Comparison of ENCODE assay signal across 23 mouse cellular contexts in genomic region chr16:20786556-20786955, GRCm38 (mm10). TPM values are rescaled to one million over a fixed set of nuclear protein-coding genes. Genes with fewer than 3 reads are reported as not detected.
DNase-seq lines count a peak whose midpoint lies in the region; ATAC-seq and TF ChIP-seq lines count a peak whose summit lies in the region.
"Had no signal": no experiment of that assay in that cellular context is flagged by ENCODE, and none has a peak within 500 bp of the region (broad histone marks: within the 10 kb centered on the region; RNA-seq: fewer than 3 reads in every experiment).

No protein-coding gene starts in this region.

- H3K36me3 ChIP-seq in limb, embryonic 14.5 days (ENCODE audit: control insufficient read depth, insufficient read depth, low read length): no peaks in the 10 kb centered on the region
- no peaks in the 10 kb centered on the region for H3K36me3 ChIP-seq in limb, embryonic 10.5 days
- H3K36me3 ChIP-seq: heart, embryonic 13.5 days; kidney, embryonic 15.5 days; limb, embryonic 12.5 days; midbrain, embryonic 12.5 days; neural tube, embryonic 12.5 days had no signal

- H3K4me1 ChIP-seq in limb, embryonic 14.5 days (ENCODE audit: control insufficient read depth, insufficient read depth, low read length): no peaks in the 10 kb centered on the region
- no peaks in the 10 kb centered on the region for H3K4me1 ChIP-seq in limb, embryonic 10.5 days
- H3K4me1 ChIP-seq: heart, embryonic 13.5 days; kidney, embryonic 15.5 days; limb, embryonic 12.5 days; midbrain, embryonic 12.5 days; neural tube, embryonic 12.5 days had no signal

- no peak for ATAC-seq in limb, embryonic 14.5 days (ENCODE audit: low FRiP score, low read depth)
- ATAC-seq: CD4-positive, CD25-positive, alpha-beta regulatory T cell, adult 4 months had no signal

- no peak overlapping the region for H3K4me2 ChIP-seq in limb, embryonic 14.5 days (replicated peaks; ENCODE audit: low read depth, low read length, severe bottlenecking)
- H3K4me2 ChIP-seq: heart, embryonic 13.5 days; hindbrain, embryonic 14.5 days; kidney, embryonic 15.5 days; limb, embryonic 12.5 days; midbrain, embryonic 12.5 days; neural tube, embryonic 12.5 days had no signal

- no peak overlapping the region for H3K9ac ChIP-seq in limb, embryonic 14.5 days (ENCODE audit: low read depth, low read length, severe bottlenecking)
- H3K9ac ChIP-seq: heart, embryonic 13.5 days; hindbrain, embryonic 14.5 days; kidney, embryonic 15.5 days; limb, embryonic 12.5 days; liver, embryonic 14.5 days; midbrain, embryonic 12.5 days; neural tube, embryonic 12.5 days had no signal

- 79% methylated on average over 6 of the region's 6 CpGs for WGBS in limb, embryonic 14.5 days
- 93% methylated on average over 6 of the region's 6 CpGs for WGBS in limb, embryonic 10.5 days

- H3K27ac ChIP-seq in limb, embryonic 14.5 days (replicated peaks; ENCODE audit: low read depth, low read length): no peak overlapping the region
- H3K27ac ChIP-seq in limb, embryonic 10.5 days: no peak overlapping the region
- H3K27ac ChIP-seq: gastrocnemius, adult 2 months; heart, embryonic 13.5 days; hindbrain, embryonic 14.5 days; kidney, embryonic 15.5 days; limb, embryonic 12.5 days; liver, embryonic 14.5 days; midbrain, embryonic 12.5 days; neural tube, embryonic 12.5 days had no signal

- H3K4me3 ChIP-seq in limb, embryonic 14.5 days (replicated peaks; ENCODE audit: low read length): no peak overlapping the region
- H3K4me3 ChIP-seq in limb, embryonic 10.5 days: no peak overlapping the region
- H3K4me3 ChIP-seq: gastrocnemius, adult 2 months; heart, embryonic 13.5 days; kidney, embryonic 15.5 days; limb, embryonic 12.5 days; midbrain, embryonic 12.5 days; neural tube, embryonic 12.5 days had no signal

- no peaks in the 10 kb centered on the region for H3K27me3 ChIP-seq in limb, embryonic 14.5 days (ENCODE audit: control insufficient read depth, insufficient read depth, low read length)
- H3K27me3 ChIP-seq in limb, embryonic 10.5 days (ENCODE audit: low read depth, poor library complexity, severe bottlenecking): no peaks in the 10 kb centered on the region
- H3K27me3 ChIP-seq: heart, embryonic 13.5 days; kidney, embryonic 15.5 days; limb, embryonic 12.5 days; midbrain, embryonic 12.5 days; neural tube, embryonic 12.5 days had no signal

- H3K9me3 ChIP-seq in limb, embryonic 14.5 days (ENCODE audit: control insufficient read depth, low read length): no peaks in the 10 kb centered on the region
- no peaks in the 10 kb centered on the region for H3K9me3 ChIP-seq in limb, embryonic 10.5 days (replicated peaks)
- H3K9me3 ChIP-seq: heart, embryonic 13.5 days; kidney, embryonic 15.5 days; limb, embryonic 12.5 days; midbrain, embryonic 12.5 days; neural tube, embryonic 12.5 days had no signal

- TF ChIP-seq POLR2A in limb, embryonic 14.5 days (IDR thresholded peaks at IDR 0.05; ENCODE audit: borderline replicate concordance, extremely low read depth, insufficient read depth, insufficient read length): no peak

- peak; percentile 38 to 48 for DNase-seq in adrenal gland, adult (ENCODE audit: inconsistent age in 2 of 2, low spot score in 1 of 2)
- no peak for DNase-seq in adrenal gland, postnatal 4 days (ENCODE audit: low spot score in 2 of 2)
- peak; percentile 17 for DNase-seq in limb, embryonic 14.5 days (ENCODE audit: low spot score)
- DNase-seq in limb, embryonic 10.5 days (ENCODE audit: low spot score): no peak
- DNase-seq in 416B (ENCODE audit: low read depth): peak; percentile 76
- DNase-seq in adrenal gland, postnatal 25 days: peak; percentile 59
- no peak for DNase-seq in layer of hippocampus, adult 11-12 months (ENCODE audit: low spot score)
- no peak for DNase-seq in frontal cortex, postnatal 25 days (ENCODE audit: low spot score in 2 of 2)
- DNase-seq: cerebellum, adult 11 months; cerebellum, postnatal 14 days; embryo, embryonic 11 days; gastrocnemius, adult 2 months; thymus, postnatal 36 days had no signal

RNA-seq across cellular contexts. Expression of gene Thpo, which starts 52.2 kb away (rescaled TPM):
- total RNA-seq in adrenal gland, postnatal 4 days (2021): 1 to 10 TPM; 3.8 to 5.0 TPM
- polyA plus RNA-seq in limb, embryonic 14.5 days (2012; rRNA removed): 3.8 and 4.5 TPM in 2 replicates
- polyA plus RNA-seq in limb, embryonic 14.5 days (2014; fragmentation: Nextera tagmentation; extraction: Ambion mirVana): 0.78 and 1.4 TPM in 2 replicates
- 0.21 and 0.54 TPM in 2 replicates for polyA plus RNA-seq in limb, embryonic 10.5 days (2016; fragmentation: Nextera tagmentation; extraction: Ambion mirVana)
- total RNA-seq in adrenal gland, postnatal 25 days (2021): 1.6 and 3.2 TPM in 2 replicates
- total RNA-seq: granulocyte monocyte progenitor cell, adult 5-6 weeks; megakaryocyte progenitor cell, adult 5-6 weeks had no signal
- polyA plus RNA-seq: CD4-positive, CD25-positive, alpha-beta regulatory T cell, adult 4 months had no signal

RNA-seq across cellular contexts. Expression of gene Chrd, which starts 53.6 kb away (rescaled TPM):
- total RNA-seq in adrenal gland, postnatal 4 days (2021): 10 to 100 TPM; 14.8 to 17.1 TPM
- 38.9 and 47.1 TPM in 2 replicates for polyA plus RNA-seq in limb, embryonic 14.5 days (2012; rRNA removed)
- 11.5 and 11.6 TPM in 2 replicates for polyA plus RNA-seq in limb, embryonic 14.5 days (2014; fragmentation: Nextera tagmentation; extraction: Ambion mirVana)
- polyA plus RNA-seq in limb, embryonic 10.5 days (2016; fragmentation: Nextera tagmentation; extraction: Ambion mirVana): 0.41 and 1.6 TPM in 2 replicates
- total RNA-seq in adrenal gland, postnatal 25 days (2021): 8.1 and 13.5 TPM in 2 replicates
- total RNA-seq: granulocyte monocyte progenitor cell, adult 5-6 weeks; megakaryocyte progenitor cell, adult 5-6 weeks had no signal
- polyA plus RNA-seq: CD4-positive, CD25-positive, alpha-beta regulatory T cell, adult 4 months had no signal

Comparison
In these comparisons a context has a peak if more than half of its experiments do, and no peak if none do; other contexts are left out.
1. DNase-seq: peak in adrenal gland, adult (2 of 2), limb, embryonic 14.5 days (single experiment), 416B (single experiment) and adrenal gland, postnatal 25 days (single experiment); none in adrenal gland, postnatal 4 days (0 of 2), limb, embryonic 10.5 days (single experiment), layer of hippocampus, adult 11-12 months (single experiment) and frontal cortex, postnatal 25 days (0 of 2).